Comparison of ENCODE assay signal across 26 mouse cellular contexts in genomic region chr5:38194946-38195345, GRCm38 (mm10). TPM values are rescaled to one million over a fixed set of nuclear protein-coding genes. Genes with fewer than 3 reads are reported as not detected.
DNase-seq lines count a peak whose midpoint lies in the region; ATAC-seq and TF ChIP-seq lines count a peak whose summit lies in the region.
"Had no signal": no experiment of that assay in that cellular context is flagged by ENCODE, and none has a peak within 500 bp of the region (broad histone marks: within the 10 kb centered on the region; RNA-seq: fewer than 3 reads in every experiment).

No protein-coding gene starts in this region.

- H3K4me1 ChIP-seq in midbrain, embryonic 11.5 days (ENCODE audit: control insufficient read depth, insufficient read depth, low read length) = peaks cover 7% of the 10 kb centered on the region; the same call in 1 of the 2 replicates
- H3K4me1 ChIP-seq in midbrain, embryonic 10.5 days = peaks cover 14% of the 10 kb centered on the region
- H3K4me1 ChIP-seq in midbrain, embryonic 13.5 days (replicated peaks) = peaks cover 16% of the 10 kb centered on the region
- no peaks in the 10 kb centered on the region for H3K4me1 ChIP-seq in midbrain, postnatal 0 days (ENCODE audit: insufficient read depth, low read length)
- H3K4me1 ChIP-seq: forebrain, embryonic 15.5 days; heart, embryonic 12.5 days; heart, embryonic 15.5 days; hindbrain, embryonic 13.5 days had no signal

- peak; percentile 54; the same call in 1 of the 2 replicates for ATAC-seq in midbrain, embryonic 11.5 days (ENCODE audit: low FRiP score)
- peak; percentile 49; the same call in 1 of the 2 replicates for ATAC-seq in midbrain, embryonic 13.5 days
- ATAC-seq in midbrain, postnatal 0 days (ENCODE audit: low FRiP score) = no peak
- ATAC-seq in inflammation-experienced regulatory T-cells, adult 6 months = no peak
- ATAC-seq: forebrain, embryonic 15.5 days; hindbrain, embryonic 16.5 days; Patski had no signal

- H3K4me3 ChIP-seq in midbrain, embryonic 11.5 days (ENCODE audit: low read depth, low read length) = no peak overlapping the region
- no peak overlapping the region for H3K4me3 ChIP-seq in midbrain, embryonic 10.5 days
- H3K4me3 ChIP-seq in midbrain, embryonic 13.5 days (replicated peaks) = no peak overlapping the region
- H3K4me3 ChIP-seq in midbrain, postnatal 0 days (ENCODE audit: low read depth, low read length) = no peak overlapping the region
- H3K4me3 ChIP-seq: forebrain, embryonic 15.5 days; heart, embryonic 12.5 days; heart, embryonic 15.5 days; hindbrain, embryonic 10.5 days; hindbrain, embryonic 13.5 days had no signal

- no peak overlapping the region for H3K4me2 ChIP-seq in midbrain, embryonic 11.5 days
- H3K4me2 ChIP-seq in midbrain, embryonic 13.5 days (replicated peaks) = no peak overlapping the region
- no peak overlapping the region for H3K4me2 ChIP-seq in midbrain, postnatal 0 days (ENCODE audit: low read depth, low read length, poor library complexity, severe bottlenecking)
- H3K4me2 ChIP-seq: forebrain, embryonic 15.5 days; heart, embryonic 12.5 days; heart, embryonic 15.5 days; hindbrain, embryonic 13.5 days had no signal

- H3K36me3 ChIP-seq in midbrain, embryonic 11.5 days (ENCODE audit: control insufficient read depth, insufficient read depth, low read length) = no peaks in the 10 kb centered on the region
- peaks cover 10% of the 10 kb centered on the region; the same call in 1 of the 2 replicates for H3K36me3 ChIP-seq in midbrain, embryonic 10.5 days
- peaks cover 15% of the 10 kb centered on the region for H3K36me3 ChIP-seq in midbrain, embryonic 13.5 days
- peaks cover 7% of the 10 kb centered on the region for H3K36me3 ChIP-seq in midbrain, postnatal 0 days (ENCODE audit: insufficient read depth, low read length)
- H3K36me3 ChIP-seq: heart, embryonic 15.5 days had no signal

- no peak overlapping the region for H3K9ac ChIP-seq in midbrain, embryonic 11.5 days (ENCODE audit: low read length)
- no peak overlapping the region for H3K9ac ChIP-seq in midbrain, embryonic 13.5 days (replicated peaks)
- H3K9ac ChIP-seq in midbrain, postnatal 0 days (replicated peaks; ENCODE audit: low read length, poor library complexity, severe bottlenecking) = no peak overlapping the region
- H3K9ac ChIP-seq: forebrain, embryonic 15.5 days; heart, embryonic 12.5 days; heart, embryonic 15.5 days; hindbrain, embryonic 13.5 days had no signal

- TF ChIP-seq CTCF in midbrain, postnatal 0 days (IDR thresholded peaks at IDR 0.05) = no peak

- WGBS in midbrain, embryonic 11.5 days = 0% methylated on average over 2 of the region's 2 CpGs
- WGBS in midbrain, embryonic 10.5 days = 8% methylated on average over 2 of the region's 2 CpGs
- 0% methylated on average over 2 of the region's 2 CpGs for WGBS in midbrain, embryonic 13.5 days
- 3% methylated on average over 2 of the region's 2 CpGs for WGBS in midbrain, postnatal 0 days

- H3K9me3 ChIP-seq in midbrain, embryonic 11.5 days (ENCODE audit: control insufficient read depth, low read length) = no peaks in the 10 kb centered on the region
- H3K9me3 ChIP-seq in midbrain, embryonic 10.5 days (replicated peaks) = no peaks in the 10 kb centered on the region; the same call in 1 of the 2 replicates
- no peaks in the 10 kb centered on the region for H3K9me3 ChIP-seq in midbrain, embryonic 13.5 days
- no peaks in the 10 kb centered on the region for H3K9me3 ChIP-seq in midbrain, postnatal 0 days (ENCODE audit: low read length)
- H3K9me3 ChIP-seq: forebrain, embryonic 15.5 days; G1E; heart, embryonic 12.5 days; heart, embryonic 15.5 days; hindbrain, embryonic 10.5 days; hindbrain, embryonic 13.5 days had no signal

- H3K27ac ChIP-seq in midbrain, embryonic 11.5 days (ENCODE audit: low read depth, low read length) = no peak overlapping the region
- H3K27ac ChIP-seq in midbrain, embryonic 10.5 days (replicated peaks) = no peak overlapping the region
- no peak overlapping the region for H3K27ac ChIP-seq in midbrain, embryonic 13.5 days
- no peak overlapping the region for H3K27ac ChIP-seq in midbrain, postnatal 0 days (ENCODE audit: low read depth, low read length)
- H3K27ac ChIP-seq: forebrain, embryonic 15.5 days; heart, embryonic 15.5 days; hindbrain, embryonic 10.5 days; hindbrain, embryonic 13.5 days had no signal

- no peak for DNase-seq in midbrain, embryonic 11.5 days (ENCODE audit: low spot score, missing footprints)
- DNase-seq in midbrain, embryonic 10.5 days (ENCODE audit: low spot score) = no peak
- peak; percentile 5 for DNase-seq in midbrain, postnatal 0 days (ENCODE audit: low spot score)
- peak; percentile 11 for DNase-seq in retina, postnatal 7 days (ENCODE audit: low read depth, low spot score)
- no peak for DNase-seq in layer of hippocampus, adult 9-11 months
- DNase-seq: adrenal gland, postnatal 14 days; B cell, adult 2 months; cerebellum, adult 11-12 months; cerebellum, adult 8-10 months; cerebellum, postnatal 10 days; cerebellum, postnatal 36 days; embryo, embryonic 11 days; gastrocnemius, postnatal 25 days; heart, adult 18-20 months; heart, postnatal 10 days; heart, postnatal 36 days had no signal

- H3K27me3 ChIP-seq in midbrain, embryonic 11.5 days (ENCODE audit: control insufficient read depth, insufficient read depth, low read length) = no peaks in the 10 kb centered on the region; the same call in 1 of the 2 replicates
- H3K27me3 ChIP-seq in midbrain, embryonic 10.5 days (ENCODE audit: low read depth, poor library complexity, severe bottlenecking) = peaks cover 43% of the 10 kb centered on the region
- peaks cover 9% of the 10 kb centered on the region for H3K27me3 ChIP-seq in midbrain, embryonic 13.5 days
- H3K27me3 ChIP-seq in midbrain, postnatal 0 days (ENCODE audit: insufficient read depth, low read length) = no peaks in the 10 kb centered on the region
- H3K27me3 ChIP-seq: forebrain, embryonic 15.5 days; heart, embryonic 12.5 days; heart, embryonic 15.5 days; hindbrain, embryonic 13.5 days; Patski had no signal

RNA-seq across cellular contexts. Expression of gene Zbtb49, which starts 25.3 kb away (rescaled TPM):
- polyA plus RNA-seq in midbrain, embryonic 11.5 days (2014; fragmentation: Nextera tagmentation; extraction: Ambion mirVana) = 13.5 and 17.8 TPM in 2 replicates
- polyA plus RNA-seq in midbrain, embryonic 10.5 days (2016; fragmentation: Nextera tagmentation; extraction: Ambion mirVana) = 15.7 and 19.3 TPM in 2 replicates
- 26.2 and 26.4 TPM in 2 replicates for polyA plus RNA-seq in midbrain, embryonic 13.5 days (2015; fragmentation: Nextera tagmentation; extraction: Ambion mirVana)
- total RNA-seq in midbrain, postnatal 0 days (2014; rRNA removed) = 22.5 and 34.6 TPM in 2 replicates
- polyA plus RNA-seq in midbrain, postnatal 0 days (2015; fragmentation: Nextera tagmentation; extraction: Ambion mirVana) = 14.5 and 18.9 TPM in 2 replicates
- 10 to 100 TPM; 10.7 to 17.4 (median 15.3) TPM for polyA plus RNA-seq in inflammation-experienced regulatory T-cells, adult 6 months (2017; shearing (Covaris generic))

RNA-seq across cellular contexts. Expression of gene Lyar, which starts 25.3 kb away (rescaled TPM):
- polyA plus RNA-seq in midbrain, embryonic 11.5 days (2014; fragmentation: Nextera tagmentation; extraction: Ambion mirVana) = 129 and 143 TPM in 2 replicates
- polyA plus RNA-seq in midbrain, embryonic 10.5 days (2016; fragmentation: Nextera tagmentation; extraction: Ambion mirVana) = 137 and 169 TPM in 2 replicates
- polyA plus RNA-seq in midbrain, embryonic 13.5 days (2015; fragmentation: Nextera tagmentation; extraction: Ambion mirVana) = 66.9 and 76.9 TPM in 2 replicates
- 5.5 and 15.5 TPM in 2 replicates for total RNA-seq in midbrain, postnatal 0 days (2014; rRNA removed)
- 40.8 and 43.4 TPM in 2 replicates for polyA plus RNA-seq in midbrain, postnatal 0 days (2015; fragmentation: Nextera tagmentation; extraction: Ambion mirVana)
- polyA plus RNA-seq in inflammation-experienced regulatory T-cells, adult 6 months (2017; shearing (Covaris generic)) = 10 to 100 TPM; 49.7 to 59.4 (median 50.8) TPM

RNA-seq across cellular contexts. Expression of gene Nsg1, which starts 35.2 kb away (rescaled TPM):
- polyA plus RNA-seq in midbrain, embryonic 11.5 days (2014; fragmentation: Nextera tagmentation; extraction: Ambion mirVana) = 76.7 and 77.4 TPM in 2 replicates
- polyA plus RNA-seq in midbrain, embryonic 10.5 days (2016; fragmentation: Nextera tagmentation; extraction: Ambion mirVana) = 115 and 187 TPM in 2 replicates
- 870 and 950 TPM in 2 replicates for polyA plus RNA-seq in midbrain, embryonic 13.5 days (2015; fragmentation: Nextera tagmentation; extraction: Ambion mirVana)
- total RNA-seq in midbrain, postnatal 0 days (2014; rRNA removed) = 1,351 and 1,527 TPM in 2 replicates
- 1,877 and 1,998 TPM in 2 replicates for polyA plus RNA-seq in midbrain, postnatal 0 days (2015; fragmentation: Nextera tagmentation; extraction: Ambion mirVana)
- polyA plus RNA-seq in inflammation-experienced regulatory T-cells, adult 6 months (2017; shearing (Covaris generic)) = under 1 TPM; 0.34 to 0.98 (median 0.55) TPM
- polyA plus RNA-seq: G1E had no signal

Comparison
In these comparisons a context has a peak if more than half of its experiments do, and no peak if none do; other contexts are left out.
1. ATAC-seq: peak in midbrain, embryonic 11.5 days (single experiment) and midbrain, embryonic 13.5 days (single experiment); none in midbrain, postnatal 0 days (single experiment) and inflammation-experienced regulatory T-cells, adult 6 months (single experiment).
2. DNase-seq: peak in midbrain, postnatal 0 days (single experiment) and retina, postnatal 7 days (single experiment); none in midbrain, embryonic 11.5 days (single experiment), midbrain, embryonic 10.5 days (single experiment) and layer of hippocampus, adult 9-11 months (single experiment).
3. RNA of gene Nsg1, which starts 35.2 kb away (polyA plus RNA-seq): 1,877 to 1,998 TPM in midbrain, postnatal 0 days, 870 to 950 TPM in midbrain, embryonic 13.5 days, 115 to 187 TPM in midbrain, embryonic 10.5 days and 76.7 to 77.4 TPM in midbrain, embryonic 11.5 days; 0.34 to 0.98 TPM in inflammation-experienced regulatory T-cells, adult 6 months; every median in the first group is over 10 times any median in the second.